Mouse (Mus musculus): ENCODE results near the gene Jmjd6. TPM values are rescaled to one million over a fixed set of nuclear protein-coding genes. Genes with fewer than 3 reads are reported as not detected.
A peak's percentile ranks its signal among the peaks of the same experiment; 100 is the strongest.
"Not testable (repeated sequence)": the region's sequence is repeated elsewhere in the genome, so short reads cannot be mapped to it uniquely, and the experiment has no call there.

The Jmjd6 gene
- polyA plus RNA-seq, 1 experiment from 2014 or later = 63.7 TPM

GRCm38 (mm10) chr11:116832172-116832685 lies 11.0 kb downstream of the Jmjd6 start:
- ATAC-seq (ENCODE audit: insufficient number of reproducible peaks, insufficient read depth, low FRiP score, low read depth) = no peak
- no peaks in the 10 kb centered on the region for H3K9me3 ChIP-seq (ENCODE audit: control insufficient read depth, low read length)
- H3K9ac ChIP-seq (ENCODE audit: low read length) = no peak overlapping the region
- no peak overlapping the region for H3K4me3 ChIP-seq (ENCODE audit: control insufficient read depth in 1 of 2, insufficient read depth in 1 of 2, low read depth in 1 of 2, low read length in 2 of 2)
- H3K27me3 ChIP-seq (ENCODE audit: control insufficient read depth, insufficient read depth, low read length) = no peaks in the 10 kb centered on the region
- no peak overlapping the region for H3K4me2 ChIP-seq (ENCODE audit: low read length)
- WGBS = 50% methylated on average over 3 of the region's 4 CpGs
- H3K4me1 ChIP-seq (ENCODE audit: control insufficient read depth in 2 of 2, insufficient read depth in 2 of 2, low read length in 2 of 2) = peaks cover 3 to 10% of the 10 kb centered on the region in 2 experiments; a peak in 3 of 4 replicates
- H3K36me3 ChIP-seq (ENCODE audit: control insufficient read depth, insufficient read depth, low read length) = peaks cover 57% of the 10 kb centered on the region
- no peak overlapping the region for H3K27ac ChIP-seq (replicated peaks in 1 of 2; ENCODE audit: control insufficient read depth in 1 of 2, insufficient read depth in 1 of 2, low read depth in 2 of 2, low read length in 2 of 2)

GRCm38 (mm10) chr11:116827534-116828165 lies 15.6 kb downstream of the Jmjd6 start, which contains the start of gene Mxra7:
Gene Mxra7, minus strand, starts transcription at chr11:116828046.
- under 1% methylated on average over 70 of the region's 71 CpGs for WGBS
- peaks cover 14% of the 10 kb centered on the region for H3K36me3 ChIP-seq (ENCODE audit: control insufficient read depth, insufficient read depth, low read length)
- no peaks in the 10 kb centered on the region for H3K9me3 ChIP-seq (ENCODE audit: control insufficient read depth, low read length)
- peak within 1 kb of the TSS; percentile 6 to 73; a peak in 3 of 4 replicates for H3K27ac ChIP-seq (replicated peaks in 1 of 2; ENCODE audit: control insufficient read depth in 1 of 2, insufficient read depth in 1 of 2, low read depth in 2 of 2, low read length in 2 of 2)
- peak; percentile 56 for ATAC-seq (ENCODE audit: insufficient number of reproducible peaks, insufficient read depth, low FRiP score, low read depth)
- H3K27me3 ChIP-seq (ENCODE audit: control insufficient read depth, insufficient read depth, low read length) = no peaks in the 10 kb centered on the region
- H3K4me1 ChIP-seq (ENCODE audit: control insufficient read depth in 2 of 2, insufficient read depth in 2 of 2, low read length in 2 of 2) = peaks cover 16 to 32% of the 10 kb centered on the region in 2 experiments
- peak within 1 kb of the TSS; percentile 77 for H3K4me2 ChIP-seq (ENCODE audit: low read length)
- H3K9ac ChIP-seq (ENCODE audit: low read length) = peak within 1 kb of the TSS; percentile 90
- peak within 1 kb of the TSS; percentile 60 to 67 for H3K4me3 ChIP-seq (ENCODE audit: control insufficient read depth in 1 of 2, insufficient read depth in 1 of 2, low read depth in 1 of 2, low read length in 2 of 2)

GRCm38 (mm10) chr11:116826550-116827504 lies 16.4 kb downstream of the Jmjd6 start:
- H3K9me3 ChIP-seq (ENCODE audit: control insufficient read depth, low read length) = no peaks in the 10 kb centered on the region
- peak overlapping the region; percentile 60 to 67 for H3K4me3 ChIP-seq (ENCODE audit: control insufficient read depth in 1 of 2, insufficient read depth in 1 of 2, low read depth in 1 of 2, low read length in 2 of 2)
- H3K27ac ChIP-seq (replicated peaks in 1 of 2; ENCODE audit: control insufficient read depth in 1 of 2, insufficient read depth in 1 of 2, low read depth in 2 of 2, low read length in 2 of 2) = peak overlapping the region in 1 of 2 experiments; percentile 73; a peak in 2 of 4 replicates
- H3K27me3 ChIP-seq (ENCODE audit: control insufficient read depth, insufficient read depth, low read length) = no peaks in the 10 kb centered on the region
- H3K4me1 ChIP-seq (ENCODE audit: control insufficient read depth in 2 of 2, insufficient read depth in 2 of 2, low read length in 2 of 2) = peaks cover 23 to 40% of the 10 kb centered on the region in 2 experiments
- peak overlapping the region; percentile 77 for H3K4me2 ChIP-seq (ENCODE audit: low read length)
- ATAC-seq (ENCODE audit: insufficient number of reproducible peaks, insufficient read depth, low FRiP score, low read depth) = 0 out of 2 replicates have a peak, but pooled peaks have one; percentile 0
- peaks cover 9% of the 10 kb centered on the region; the same call in 1 of the 2 replicates for H3K36me3 ChIP-seq (ENCODE audit: control insufficient read depth, insufficient read depth, low read length)
- 37% methylated on average over 17 of the region's 17 CpGs for WGBS
- H3K9ac ChIP-seq (ENCODE audit: low read length) = peak overlapping the region; percentile 90

- Histone ChIP-seq H3K4me1 (ENCODE audit: control insufficient read depth in 2 of 2, insufficient read depth in 2 of 2, low read length in 2 of 2) (peaks cover 37 to 55% of the 10 kb centered on the region in 2 experiments), H3K27ac (replicated peaks in 1 of 2; ENCODE audit: control insufficient read depth in 1 of 2, insufficient read depth in 1 of 2, low read depth in 2 of 2, low read length in 2 of 2) (peak overlapping the region in 1 of 2 experiments; percentile 19; a peak in 1 of 4 replicates), H3K4me2 (ENCODE audit: low read length) (peak overlapping the region; percentile 24), H3K4me3 (ENCODE audit: control insufficient read depth in 1 of 2, insufficient read depth in 1 of 2, low read depth in 1 of 2, low read length in 2 of 2) (no peak overlapping the region), H3K9ac (ENCODE audit: low read length) (no peak overlapping the region), H3K36me3 (ENCODE audit: control insufficient read depth, insufficient read depth, low read length) (peaks cover 3% of the 10 kb centered on the region; the same call in 1 of the 2 replicates), H3K9me3 (ENCODE audit: control insufficient read depth, low read length) (no peaks in the 10 kb centered on the region), H3K27me3 (ENCODE audit: control insufficient read depth, insufficient read depth, low read length) (no peaks in the 10 kb centered on the region)
- 64% methylated on average over 5 of the region's 5 CpGs for WGBS
- ATAC-seq (ENCODE audit: insufficient number of reproducible peaks, insufficient read depth, low FRiP score, low read depth) = no peak
Observed at GRCm38 (mm10) chr11:116825230-116825629, 18.0 kb downstream of the Jmjd6 start.

GRCm38 (mm10) chr11:116823885-116824284 lies 19.4 kb downstream of the Jmjd6 start:
- not testable (repeated sequence) for H3K27me3 ChIP-seq (ENCODE audit: control insufficient read depth, insufficient read depth, low read length); H3K4me2 ChIP-seq (ENCODE audit: low read length); H3K9me3 ChIP-seq (ENCODE audit: control insufficient read depth, low read length); H3K27ac ChIP-seq (replicated peaks in 1 of 2; ENCODE audit: control insufficient read depth in 1 of 2, insufficient read depth in 1 of 2, low read depth in 2 of 2, low read length in 2 of 2); H3K9ac ChIP-seq (ENCODE audit: low read length); ATAC-seq (ENCODE audit: insufficient number of reproducible peaks, insufficient read depth, low FRiP score, low read depth); H3K36me3 ChIP-seq (ENCODE audit: control insufficient read depth, insufficient read depth, low read length); H3K4me3 ChIP-seq (ENCODE audit: control insufficient read depth in 1 of 2, insufficient read depth in 1 of 2, low read depth in 1 of 2, low read length in 2 of 2)
- peaks cover 41 to 64% of the 10 kb centered on the region in 2 experiments for H3K4me1 ChIP-seq (ENCODE audit: control insufficient read depth in 2 of 2, insufficient read depth in 2 of 2, low read length in 2 of 2)
- 92% methylated on average over 10 of the region's 10 CpGs for WGBS

GRCm38 (mm10) chr11:116823255-116823654 lies 20.0 kb downstream of the Jmjd6 start:
- Histone ChIP-seq H3K4me3 (ENCODE audit: control insufficient read depth in 1 of 2, insufficient read depth in 1 of 2, low read depth in 1 of 2, low read length in 2 of 2) (no peak overlapping the region), H3K9ac (ENCODE audit: low read length) (no peak overlapping the region), H3K4me1 (ENCODE audit: control insufficient read depth in 2 of 2, insufficient read depth in 2 of 2, low read length in 2 of 2) (peaks cover 39 to 62% of the 10 kb centered on the region in 2 experiments), H3K27me3 (ENCODE audit: control insufficient read depth, insufficient read depth, low read length) (no peaks in the 10 kb centered on the region), H3K4me2 (ENCODE audit: low read length) (no peak overlapping the region), H3K27ac (replicated peaks in 1 of 2; ENCODE audit: control insufficient read depth in 1 of 2, insufficient read depth in 1 of 2, low read depth in 2 of 2, low read length in 2 of 2) (no peak overlapping the region), H3K9me3 (ENCODE audit: control insufficient read depth, low read length) (no peaks in the 10 kb centered on the region), H3K36me3 (ENCODE audit: control insufficient read depth, insufficient read depth, low read length) (peaks cover 3% of the 10 kb centered on the region; the same call in 1 of the 2 replicates)
- 100% methylated on average over 2 of the region's 2 CpGs for WGBS
- ATAC-seq (ENCODE audit: insufficient number of reproducible peaks, insufficient read depth, low FRiP score, low read depth) = no peak

- no peak for ATAC-seq (ENCODE audit: insufficient number of reproducible peaks, insufficient read depth, low FRiP score, low read depth)
- WGBS = 87% methylated on average over 10 of the region's 10 CpGs
- Histone ChIP-seq H3K9ac (ENCODE audit: low read length) (peak overlapping the region; percentile 52; the same call in 1 of the 2 replicates), H3K9me3 (ENCODE audit: control insufficient read depth, low read length) (no peaks in the 10 kb centered on the region), H3K4me2 (ENCODE audit: low read length) (peak overlapping the region; percentile 47), H3K4me1 (ENCODE audit: control insufficient read depth in 2 of 2, insufficient read depth in 2 of 2, low read length in 2 of 2) (peaks cover 39 to 59% of the 10 kb centered on the region in 2 experiments), H3K36me3 (ENCODE audit: control insufficient read depth, insufficient read depth, low read length) (peaks cover 3% of the 10 kb centered on the region; the same call in 1 of the 2 replicates), H3K27me3 (ENCODE audit: control insufficient read depth, insufficient read depth, low read length) (no peaks in the 10 kb centered on the region), H3K27ac (replicated peaks in 1 of 2; ENCODE audit: control insufficient read depth in 1 of 2, insufficient read depth in 1 of 2, low read depth in 2 of 2, low read length in 2 of 2) (peak overlapping the region; percentile 89 to 91; a peak in 2 of 4 replicates), H3K4me3 (ENCODE audit: control insufficient read depth in 1 of 2, insufficient read depth in 1 of 2, low read depth in 1 of 2, low read length in 2 of 2) (no peak overlapping the region)
Observed at GRCm38 (mm10) chr11:116822626-116823025, 20.6 kb downstream of the Jmjd6 start.

Data from heart, embryonic 14.5 days (tissue).